Mouse (Mus musculus): ENCODE measurements around the gene Klhl22. TPM values are rescaled to one million over a fixed set of nuclear protein-coding genes. Genes with fewer than 3 reads are reported as not detected.

Gene Klhl22
- total RNA-seq, 2 experiments from 2014 or later: 97.3 to 103 TPM

DNA sequence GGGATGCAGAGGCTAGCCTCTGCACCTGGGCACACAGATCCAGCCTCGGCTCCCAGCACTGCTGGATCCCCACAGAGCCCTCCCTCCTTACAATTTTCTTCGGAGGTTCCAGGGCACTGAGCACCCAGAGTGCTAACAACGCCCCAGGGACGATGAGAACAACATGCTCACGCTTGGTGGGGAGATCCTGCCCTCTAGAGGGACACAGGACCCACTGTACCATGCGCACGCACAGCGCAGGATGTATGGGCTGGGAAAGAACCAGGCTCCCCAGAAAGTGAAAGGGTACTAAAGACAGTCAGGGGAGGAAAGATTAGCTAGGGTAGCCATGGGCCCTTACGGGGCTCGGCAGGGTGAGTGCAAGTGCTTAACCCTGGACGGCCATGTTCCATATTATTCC, 72.4 kb downstream of the Klhl22 start:
- DNase-seq (ENCODE audit: extremely low spot score in 1 of 2, low spot score in 1 of 2): no peak

DNA sequence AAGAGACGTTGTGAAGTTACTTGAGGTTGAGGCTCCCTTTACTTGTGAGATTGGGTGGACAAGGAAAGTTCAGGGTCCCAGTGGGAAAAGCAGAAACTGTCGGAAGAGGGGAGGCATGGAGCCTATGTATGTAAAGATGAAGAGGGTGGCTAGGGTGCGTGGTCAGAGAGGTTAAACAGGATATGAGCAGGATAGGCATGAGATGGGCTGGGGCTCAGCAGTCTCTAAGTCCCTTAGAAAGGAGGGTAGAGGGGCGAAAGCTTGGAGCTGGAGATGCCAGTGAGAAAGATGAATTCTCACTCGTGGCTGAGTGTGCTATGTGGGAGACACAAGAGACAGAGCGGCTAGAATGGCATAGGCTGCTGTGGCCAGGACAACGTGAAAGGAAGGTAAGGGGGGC, 73.4 kb downstream of the Klhl22 start, which contains the start of gene B830017H08Rik:
Gene B830017H08Rik (plus strand): TSS at position 301 of the 400 bp plus-strand sequence.
- no peak for DNase-seq (ENCODE audit: extremely low spot score in 1 of 2, low spot score in 1 of 2)

DNA sequence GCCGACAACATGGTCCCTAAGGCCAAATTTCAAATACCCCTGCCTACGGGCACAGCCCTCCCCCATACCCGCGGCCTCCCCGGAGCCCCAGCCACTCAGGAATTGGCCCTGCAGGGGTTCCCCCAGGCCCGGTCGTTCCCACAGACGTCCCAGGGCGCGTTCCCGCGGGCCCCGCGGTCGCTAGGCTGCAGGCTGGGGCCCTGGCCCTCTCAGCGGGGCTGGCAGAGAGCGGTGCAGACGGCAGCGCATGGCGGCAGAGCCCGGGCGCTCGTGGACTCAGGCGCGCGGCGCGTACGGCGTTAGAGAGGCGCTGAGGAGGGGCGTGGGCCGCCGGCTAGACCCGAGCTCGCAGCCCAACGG, 73.9 kb downstream of the Klhl22 start:
- DNase-seq (ENCODE audit: extremely low spot score in 1 of 2, low spot score in 1 of 2): peak in 1 of 2 experiments; percentile 29

DNA sequence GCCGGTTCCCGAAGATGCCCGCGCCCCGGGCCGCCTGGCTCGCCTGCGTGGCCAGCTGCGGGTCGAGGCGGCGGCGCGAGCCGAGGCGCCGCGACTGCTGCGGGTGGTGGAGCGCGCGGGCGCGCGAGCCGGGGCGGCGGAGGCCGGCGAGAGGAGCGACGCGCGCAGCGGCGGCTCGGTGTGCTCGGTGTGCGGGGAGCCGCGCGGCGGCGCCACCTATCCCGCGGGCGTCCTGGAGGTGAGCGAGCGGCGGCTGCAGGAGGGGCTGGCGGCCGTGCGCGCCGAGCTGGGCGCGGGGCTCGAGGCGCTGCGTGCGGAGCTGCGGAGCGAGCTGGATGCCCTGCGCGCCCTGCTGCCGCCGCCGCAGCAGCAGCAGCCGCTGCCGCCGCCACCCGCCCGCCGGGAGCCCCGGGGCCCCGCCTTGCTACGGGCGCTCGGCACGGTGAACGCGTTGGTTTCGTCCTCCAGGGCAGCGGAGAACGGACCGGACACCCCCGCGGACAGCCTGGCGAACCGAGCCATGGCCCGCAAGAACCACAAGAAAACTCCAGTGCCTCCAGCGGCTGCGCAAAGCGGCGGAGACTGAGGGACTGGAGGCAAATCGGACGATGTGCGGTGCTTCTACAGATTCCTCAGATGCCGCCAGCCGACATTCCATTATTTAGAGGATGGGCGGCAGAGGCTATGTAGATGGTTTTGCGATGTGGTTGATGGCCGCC, 74.4 kb downstream of the Klhl22 start:
- DNase-seq (ENCODE audit: extremely low spot score in 1 of 2, low spot score in 1 of 2): peak; percentile 51 to 71

DNA sequence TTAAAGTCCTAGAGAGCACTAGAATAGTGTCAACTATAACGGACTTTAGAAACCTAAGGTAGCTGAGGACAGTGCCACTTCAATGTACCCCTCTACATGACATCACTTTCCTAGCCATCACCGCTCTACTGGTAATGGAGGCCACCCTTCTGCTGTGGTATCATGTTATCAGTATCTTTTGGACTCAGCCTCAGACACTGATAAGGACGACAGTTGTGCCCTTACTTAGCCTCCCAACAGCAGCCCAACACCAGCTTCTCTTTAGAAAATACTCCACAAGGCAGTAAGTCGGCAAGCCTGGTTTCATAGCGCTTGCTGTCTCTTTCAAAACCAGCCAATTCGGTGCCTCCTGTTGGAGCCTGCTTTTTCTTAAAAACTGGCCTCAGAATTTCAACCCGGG, 75.1 kb downstream of the Klhl22 start:
- DNase-seq (ENCODE audit: extremely low spot score in 1 of 2, low spot score in 1 of 2): no peak

DNA sequence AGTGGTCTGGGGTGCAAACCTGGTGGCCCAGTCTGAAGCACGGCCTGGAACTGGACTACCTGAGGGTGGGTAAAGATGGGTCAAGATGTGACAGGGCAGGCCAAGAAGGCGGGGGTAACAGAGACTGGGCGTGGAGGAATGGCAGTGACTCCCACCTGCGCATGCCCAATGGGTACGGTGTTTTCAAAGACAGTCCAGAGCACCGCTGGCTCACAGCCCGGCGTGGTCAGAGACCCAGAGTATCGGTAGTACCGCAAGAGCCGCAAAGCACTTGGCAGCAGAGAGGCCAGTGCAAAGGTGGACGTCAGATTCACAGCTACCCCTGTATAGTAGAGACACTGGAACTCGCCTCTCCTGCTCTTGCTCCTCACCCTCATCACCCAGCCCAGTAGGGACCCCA, 76.1 kb downstream of the Klhl22 start:
- no peak for DNase-seq (ENCODE audit: extremely low spot score in 1 of 2, low spot score in 1 of 2)

DNA sequence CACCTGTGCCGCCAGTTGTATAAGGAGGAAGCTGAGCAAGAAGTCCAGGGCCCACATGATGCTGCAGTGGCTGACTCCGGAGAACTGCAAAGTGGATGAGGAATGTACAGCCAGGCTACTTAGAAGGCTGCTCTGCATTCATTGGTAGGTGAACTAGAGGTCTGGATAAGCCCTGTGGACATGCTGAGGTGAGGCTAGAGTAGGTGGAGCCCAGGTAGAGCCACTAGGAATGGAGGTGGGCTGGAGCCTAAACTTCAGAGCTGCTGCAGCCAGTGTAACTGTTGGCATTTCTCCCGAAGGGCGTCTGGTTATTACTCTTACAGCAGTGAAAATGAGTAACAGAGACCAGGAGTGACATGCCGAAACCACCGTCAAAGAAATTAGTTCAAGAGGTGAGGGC, 78.6 kb downstream of the Klhl22 start, which contains the start of gene Car15:
Gene Car15 (minus strand): TSS at position 314 of the 400 bp plus-strand sequence.
- DNase-seq (ENCODE audit: extremely low spot score in 1 of 2, low spot score in 1 of 2): no peak

DNA sequence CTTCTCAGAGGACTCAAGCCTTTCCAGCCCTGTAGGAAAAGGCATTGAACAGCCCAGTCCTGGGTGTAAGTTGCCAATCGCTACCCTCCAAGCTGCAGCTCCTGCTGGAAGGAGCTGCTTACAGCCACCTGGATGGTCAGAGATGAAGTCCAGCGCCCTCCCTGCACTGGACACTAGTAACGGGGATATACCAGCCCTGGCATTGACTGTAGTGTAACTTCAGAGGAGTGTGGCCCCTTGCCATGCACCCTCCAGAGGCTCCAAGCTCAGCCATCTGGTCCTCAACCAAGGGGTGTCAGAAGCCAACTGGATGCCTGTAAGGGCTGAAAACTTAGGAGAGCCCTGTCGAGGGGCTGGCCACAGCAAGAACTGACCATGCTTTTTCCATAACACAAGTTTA, 80.6 kb downstream of the Klhl22 start:
- DNase-seq (ENCODE audit: extremely low spot score in 1 of 2, low spot score in 1 of 2): no peak

DNA sequence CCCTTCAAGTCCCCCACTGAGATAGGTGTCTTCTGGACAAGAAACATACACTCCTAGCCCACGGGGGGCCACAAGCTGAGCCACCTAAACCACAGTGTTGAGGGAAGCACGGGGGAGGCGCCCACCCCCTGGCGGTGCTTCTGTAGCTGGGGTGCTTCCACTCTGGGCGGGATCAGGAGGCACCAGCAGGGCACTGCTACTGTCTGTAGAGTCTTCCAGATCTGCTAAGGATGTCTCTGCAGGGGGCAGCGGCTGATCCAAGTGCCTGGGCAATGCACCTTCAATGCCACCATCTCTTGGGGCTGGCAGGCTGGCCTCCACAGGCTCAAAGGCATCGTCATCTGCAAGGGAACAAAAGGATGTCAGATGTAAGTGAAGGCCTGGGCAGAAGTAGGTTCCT, 83.0 kb downstream of the Klhl22 start:
- DNase-seq (ENCODE audit: extremely low spot score in 1 of 2, low spot score in 1 of 2): no peak

Other genes starting within 250 kb of the Klhl22 start
- 10 to 100 TPM; 39.8 to 47.8 TPM for gene Thap7, start 228.5 kb upstream of the Klhl22 start, total RNA-seq (2021)
- gene Lrrc74b, start 198.4 kb upstream of the Klhl22 start, total RNA-seq (2021): 1 to 10 TPM in 1 of 2 experiments, under 1 TPM in 1; 0.57 to 1.2 TPM
- gene P2rx6, start 197.7 kb upstream of the Klhl22 start, total RNA-seq (2021): 1 to 10 TPM in 1 of 2 experiments, under 1 TPM in 1; 0.64 to 1.3 TPM
- gene Slc7a4, start 176.4 kb upstream of the Klhl22 start, total RNA-seq (2021): 100 to 1,000 TPM in 1 of 2 experiments, 10 to 100 TPM in 1; 88.1 to 103 TPM
- gene Smpd4, start 140.3 kb upstream of the Klhl22 start, total RNA-seq (2021): 10 to 100 TPM; 40.8 to 58.6 TPM
- gene Ccdc74a, start 113.1 kb upstream of the Klhl22 start, total RNA-seq (2021): 10 to 100 TPM; 38.7 to 39.3 TPM
- gene Med15, start 26.7 kb upstream of the Klhl22 start, total RNA-seq (2021): 10 to 100 TPM; 62.7 to 82.2 TPM
- 1 to 10 TPM; 2.7 to 2.8 TPM for gene Scarf2, start 37.7 kb downstream of the Klhl22 start, total RNA-seq (2021)
- 1 to 10 TPM; 3.6 to 3.7 TPM for gene B830017H08Rik, start 73.5 kb downstream of the Klhl22 start, total RNA-seq (2021)
- 10 to 100 TPM; 12.9 to 13.5 TPM for gene Car15, start 78.7 kb downstream of the Klhl22 start, total RNA-seq (2021)
- 1 to 10 TPM; 2.4 to 2.7 TPM for gene Gm20518, start 132.1 kb downstream of the Klhl22 start, total RNA-seq (2021)
- gene Tssk1, start 134.6 kb downstream of the Klhl22 start, total RNA-seq (2021): under 1 TPM in 1 of 2 experiments, not detected in 1; 0.15 TPM
- gene Dgcr2, start 138.9 kb downstream of the Klhl22 start, total RNA-seq (2021): 100 to 1,000 TPM; 103 to 114 TPM
- not detected for gene Tssk2, start 139.0 kb downstream of the Klhl22 start, total RNA-seq (2021)
- 10 to 100 TPM; 26.3 to 32.1 TPM for gene Ess2, start 151.7 kb downstream of the Klhl22 start, total RNA-seq (2021)
- gene Gsc2, start 155.4 kb downstream of the Klhl22 start, total RNA-seq (2021): not detected
- 10 to 100 TPM; 52.6 to 53.5 TPM for gene Slc25a1, start 168.6 kb downstream of the Klhl22 start, total RNA-seq (2021)
- gene Vpreb2, start 220.8 kb downstream of the Klhl22 start, total RNA-seq (2021): not detected

Data from layer of hippocampus, postnatal 25 days (tissue).